Mouse (Mus musculus): ENCODE results near the gene Vmn1r223. TPM values are rescaled to one million over a fixed set of nuclear protein-coding genes. Genes with fewer than 3 reads are reported as not detected.
"Not testable (repeated sequence)": the region's sequence is repeated elsewhere in the genome, so short reads cannot be mapped to it uniquely, and the experiment has no call there.

The Vmn1r223 gene
- polyA plus RNA-seq (2014; fragmentation: Nextera tagmentation; extraction: Ambion mirVana) = not detected in 2 replicates

GRCm38 (mm10) chr13:23246834-23247233 lies at the start of gene Vmn1r223:
Vmn1r223 (plus strand) TSS chr13:23247134.
- not testable (repeated sequence) for H3K4me3 ChIP-seq (ENCODE audit: low read depth, low read length); H3K27ac ChIP-seq (ENCODE audit: low read depth, low read length); H3K4me2 ChIP-seq (ENCODE audit: low read depth, low read length); ATAC-seq (ENCODE audit: low read depth); H3K27me3 ChIP-seq (ENCODE audit: control insufficient read depth, insufficient read depth, low read length); H3K9me3 ChIP-seq (ENCODE audit: control insufficient read depth, low read length); H3K4me1 ChIP-seq (ENCODE audit: control insufficient read depth, insufficient read depth, low read length); H3K36me3 ChIP-seq (ENCODE audit: control insufficient read depth, insufficient read depth, low read length); H3K9ac ChIP-seq (replicated peaks; ENCODE audit: low read depth, low read length)
- 74% methylated on average over 1 of the region's 1 CpGs for WGBS

GRCm38 (mm10) chr13:23203885-23204284 lies 43.0 kb upstream of the Vmn1r223 start:
- not testable (repeated sequence) for H3K4me1 ChIP-seq (ENCODE audit: control insufficient read depth, insufficient read depth, low read length); ATAC-seq (ENCODE audit: low read depth); H3K9me3 ChIP-seq (ENCODE audit: control insufficient read depth, low read length); H3K27ac ChIP-seq (ENCODE audit: low read depth, low read length); H3K36me3 ChIP-seq (ENCODE audit: control insufficient read depth, insufficient read depth, low read length); H3K4me3 ChIP-seq (ENCODE audit: low read depth, low read length); H3K9ac ChIP-seq (replicated peaks; ENCODE audit: low read depth, low read length); H3K27me3 ChIP-seq (ENCODE audit: control insufficient read depth, insufficient read depth, low read length); H3K4me2 ChIP-seq (ENCODE audit: low read depth, low read length)
- WGBS = 84% methylated on average over 1 of the region's 1 CpGs

- H3K9me3 ChIP-seq (ENCODE audit: control insufficient read depth, low read length); H3K9ac ChIP-seq (replicated peaks; ENCODE audit: low read depth, low read length); H3K27ac ChIP-seq (ENCODE audit: low read depth, low read length); H3K27me3 ChIP-seq (ENCODE audit: control insufficient read depth, insufficient read depth, low read length); H3K36me3 ChIP-seq (ENCODE audit: control insufficient read depth, insufficient read depth, low read length); ATAC-seq (ENCODE audit: low read depth); H3K4me1 ChIP-seq (ENCODE audit: control insufficient read depth, insufficient read depth, low read length); H3K4me3 ChIP-seq (ENCODE audit: low read depth, low read length); H3K4me2 ChIP-seq (ENCODE audit: low read depth, low read length): not testable (repeated sequence)
- 97% methylated on average over 2 of the region's 2 CpGs for WGBS
These were observed 33.1 kb upstream of the Vmn1r223 start, which contains the start of gene Vmn1r221 for GRCm38 (mm10) chr13:23213827-23214226. Vmn1r221 (plus strand) TSS chr13:23214127.

- ATAC-seq (ENCODE audit: low read depth); H3K9me3 ChIP-seq (ENCODE audit: control insufficient read depth, low read length); H3K27ac ChIP-seq (ENCODE audit: low read depth, low read length); H3K36me3 ChIP-seq (ENCODE audit: control insufficient read depth, insufficient read depth, low read length); H3K4me3 ChIP-seq (ENCODE audit: low read depth, low read length); H3K4me1 ChIP-seq (ENCODE audit: control insufficient read depth, insufficient read depth, low read length); H3K9ac ChIP-seq (replicated peaks; ENCODE audit: low read depth, low read length); H3K27me3 ChIP-seq (ENCODE audit: control insufficient read depth, insufficient read depth, low read length); H3K4me2 ChIP-seq (ENCODE audit: low read depth, low read length): not testable (repeated sequence)
These were observed 11.1 kb upstream of the Vmn1r223 start, which contains the start of gene Vmn1r222 for GRCm38 (mm10) chr13:23235847-23236246. Vmn1r222 (minus strand) TSS chr13:23235947.

- no peak overlapping the region for H3K4me3 ChIP-seq (ENCODE audit: low read depth, low read length)
- no peak overlapping the region for H3K9ac ChIP-seq (replicated peaks; ENCODE audit: low read depth, low read length)
- H3K36me3 ChIP-seq (ENCODE audit: control insufficient read depth, insufficient read depth, low read length) = no peaks in the 10 kb centered on the region
- 98% methylated on average over 2 of the region's 2 CpGs for WGBS
- H3K4me1 ChIP-seq (ENCODE audit: control insufficient read depth, insufficient read depth, low read length) = no peaks in the 10 kb centered on the region
- no peak for ATAC-seq (ENCODE audit: low read depth)
- H3K27ac ChIP-seq (ENCODE audit: low read depth, low read length) = no peak overlapping the region
- no peak overlapping the region for H3K4me2 ChIP-seq (ENCODE audit: low read depth, low read length)
- H3K27me3 ChIP-seq (ENCODE audit: control insufficient read depth, insufficient read depth, low read length) = no peaks in the 10 kb centered on the region
- no peaks in the 10 kb centered on the region for H3K9me3 ChIP-seq (ENCODE audit: control insufficient read depth, low read length)
These were observed 11.7 kb downstream of the Vmn1r223 start for GRCm38 (mm10) chr13:23258546-23259048.

- ATAC-seq (ENCODE audit: low read depth); H3K4me2 ChIP-seq (ENCODE audit: low read depth, low read length); H3K27ac ChIP-seq (ENCODE audit: low read depth, low read length); H3K4me1 ChIP-seq (ENCODE audit: control insufficient read depth, insufficient read depth, low read length); H3K9me3 ChIP-seq (ENCODE audit: control insufficient read depth, low read length); H3K9ac ChIP-seq (replicated peaks; ENCODE audit: low read depth, low read length); H3K27me3 ChIP-seq (ENCODE audit: control insufficient read depth, insufficient read depth, low read length); H3K4me3 ChIP-seq (ENCODE audit: low read depth, low read length); H3K36me3 ChIP-seq (ENCODE audit: control insufficient read depth, insufficient read depth, low read length): not testable (repeated sequence)
- WGBS = 100% methylated on average over 2 of the region's 3 CpGs
These were observed 21.7 kb downstream of the Vmn1r223 start for GRCm38 (mm10) chr13:23268606-23269005.

- peak; percentile 80; the same call in 1 of the 2 replicates for ATAC-seq (ENCODE audit: low read depth)
- not testable (repeated sequence) for H3K27me3 ChIP-seq (ENCODE audit: control insufficient read depth, insufficient read depth, low read length); H3K36me3 ChIP-seq (ENCODE audit: control insufficient read depth, insufficient read depth, low read length); H3K4me3 ChIP-seq (ENCODE audit: low read depth, low read length); H3K9ac ChIP-seq (replicated peaks; ENCODE audit: low read depth, low read length); H3K27ac ChIP-seq (ENCODE audit: low read depth, low read length); H3K9me3 ChIP-seq (ENCODE audit: control insufficient read depth, low read length); H3K4me1 ChIP-seq (ENCODE audit: control insufficient read depth, insufficient read depth, low read length); H3K4me2 ChIP-seq (ENCODE audit: low read depth, low read length)
- WGBS = 47% methylated on average over 4 of the region's 4 CpGs
These were observed 22.2 kb downstream of the Vmn1r223 start for GRCm38 (mm10) chr13:23269127-23269526.

- peak overlapping the region; percentile 42 for H3K4me2 ChIP-seq (ENCODE audit: low read depth, low read length)
These were observed 22.7 kb downstream of the Vmn1r223 start for GRCm38 (mm10) chr13:23269681-23270080.

GRCm38 (mm10) chr13:23270321-23271101 lies 23.6 kb downstream of the Vmn1r223 start:
- H3K27ac ChIP-seq (ENCODE audit: low read depth, low read length) = no peak overlapping the region
- no peaks in the 10 kb centered on the region for H3K9me3 ChIP-seq (ENCODE audit: control insufficient read depth, low read length)
- peak overlapping the region; percentile 42 for H3K4me2 ChIP-seq (ENCODE audit: low read depth, low read length)
- no peaks in the 10 kb centered on the region for H3K36me3 ChIP-seq (ENCODE audit: control insufficient read depth, insufficient read depth, low read length)
- WGBS = 2% methylated on average over 34 of the region's 34 CpGs
- no peaks in the 10 kb centered on the region for H3K27me3 ChIP-seq (ENCODE audit: control insufficient read depth, insufficient read depth, low read length)
- peak overlapping the region; percentile 43 for H3K9ac ChIP-seq (replicated peaks; ENCODE audit: low read depth, low read length)
- peak overlapping the region; percentile 24 for H3K4me3 ChIP-seq (ENCODE audit: low read depth, low read length)
- ATAC-seq (ENCODE audit: low read depth) = peak; percentile 98
- no peaks in the 10 kb centered on the region for H3K4me1 ChIP-seq (ENCODE audit: control insufficient read depth, insufficient read depth, low read length)

More at GRCm38 (mm10) chr13:23269681-23270080, 22.7 kb downstream of the Vmn1r223 start:
- H3K27me3 ChIP-seq (ENCODE audit: control insufficient read depth, insufficient read depth, low read length) = no peaks in the 10 kb centered on the region
- no peak for ATAC-seq (ENCODE audit: low read depth)
- WGBS = 35% methylated on average over 11 of the region's 11 CpGs
- H3K4me3 ChIP-seq (ENCODE audit: low read depth, low read length) = peak overlapping the region; percentile 24
- no peaks in the 10 kb centered on the region for H3K36me3 ChIP-seq (ENCODE audit: control insufficient read depth, insufficient read depth, low read length)
- no peaks in the 10 kb centered on the region for H3K4me1 ChIP-seq (ENCODE audit: control insufficient read depth, insufficient read depth, low read length)
- H3K27ac ChIP-seq (ENCODE audit: low read depth, low read length) = no peak overlapping the region
- no peaks in the 10 kb centered on the region for H3K9me3 ChIP-seq (ENCODE audit: control insufficient read depth, low read length)
- no peak overlapping the region for H3K9ac ChIP-seq (replicated peaks; ENCODE audit: low read depth, low read length)
